Mouse (Mus musculus): ENCODE results near the gene Tent5c. TPM values are rescaled to one million over a fixed set of nuclear protein-coding genes. Genes with fewer than 3 reads are reported as not detected.

Gene Tent5c
- polyA plus RNA-seq, 3 experiments from 2014 or later, result 17.9 to 43.9 (median 38.3) TPM

Other genes with a start within 250 kb of the Tent5c start
- 10 to 100 TPM; 18.4 to 32.3 (median 26.3) TPM for gene Man1a2, start 196.2 kb upstream of the Tent5c start, polyA plus RNA-seq (2017; shearing (Covaris generic))